Mouse (Mus musculus) hindlimb bud, embryonic 11.5 days (tissue): ENCODE results near the gene Tgfb2.

Source experiments
- DNase-seq: peaks from one replicate; pipeline ENCODE4 v3.0.0-alpha.2; 2012; ENCODE audit warnings: low read depth, low spot score; ENCODE audit errors: extremely low spot score

Gene Tgfb2

GRCm38 (mm10) chr1:186705915-186706248, at the start of gene Tgfb2:
Gene Tgfb2 (minus strand): TSS chr1:186705989.
- no peak for DNase-seq

DNA sequence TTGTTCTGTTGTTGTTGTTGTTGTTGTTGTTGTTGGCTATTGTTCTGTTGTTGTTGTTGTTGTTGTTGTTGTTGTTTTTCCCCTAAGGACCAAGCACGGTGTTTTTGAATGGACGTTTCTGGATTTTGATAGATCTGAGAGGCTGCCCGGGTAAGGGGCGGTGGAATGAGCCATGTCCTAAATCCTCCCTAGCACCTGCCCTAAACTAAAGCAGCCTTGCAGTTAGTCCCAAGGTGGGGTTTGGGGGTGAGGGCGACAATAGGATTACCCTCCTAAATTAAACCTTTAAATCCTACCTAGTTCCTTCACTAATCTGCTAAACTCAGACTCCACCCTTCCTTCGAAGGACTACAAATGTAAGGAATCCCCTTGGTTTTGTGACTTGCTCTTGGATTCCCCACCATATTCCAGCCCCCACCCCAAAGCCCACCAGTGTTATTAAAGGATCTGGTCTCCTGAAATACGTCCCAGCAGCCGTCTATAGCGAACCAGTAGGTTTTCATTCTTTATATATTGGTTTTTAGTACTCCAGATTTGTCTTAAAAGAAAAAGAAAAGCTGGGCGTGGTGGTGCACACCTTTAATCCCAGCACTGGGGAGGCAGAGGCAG, 44.0 kb upstream of the Tgfb2 start:
- DNase-seq = no peak

- peak; percentile 93 for DNase-seq
Measured at GRCm38 (mm10) chr1:186748724-186749653, 43.2 kb upstream of the Tgfb2 start, which contains the start of gene Rrp15. Gene Rrp15 (minus strand): TSS chr1:186749358.

DNA sequence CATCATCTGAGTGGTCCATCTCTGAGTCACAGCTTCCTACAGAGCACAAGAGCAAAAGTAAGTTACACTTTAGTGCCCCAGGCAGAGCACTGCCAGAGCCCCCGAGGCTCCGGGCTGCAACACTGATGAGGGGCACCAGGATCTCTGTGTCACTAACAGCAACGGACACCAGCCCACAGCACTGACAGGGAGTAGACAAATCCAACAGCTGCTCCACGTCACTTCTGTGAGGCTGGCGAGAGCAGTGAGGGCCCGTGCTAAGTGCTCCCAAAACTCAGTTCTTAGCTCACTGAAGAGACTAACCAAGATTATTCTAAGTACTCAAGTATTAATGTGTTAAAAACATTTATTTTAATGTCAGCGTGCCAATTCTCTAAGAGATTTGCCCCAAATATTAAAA, 34.0 kb upstream of the Tgfb2 start:
- no peak for DNase-seq

DNA sequence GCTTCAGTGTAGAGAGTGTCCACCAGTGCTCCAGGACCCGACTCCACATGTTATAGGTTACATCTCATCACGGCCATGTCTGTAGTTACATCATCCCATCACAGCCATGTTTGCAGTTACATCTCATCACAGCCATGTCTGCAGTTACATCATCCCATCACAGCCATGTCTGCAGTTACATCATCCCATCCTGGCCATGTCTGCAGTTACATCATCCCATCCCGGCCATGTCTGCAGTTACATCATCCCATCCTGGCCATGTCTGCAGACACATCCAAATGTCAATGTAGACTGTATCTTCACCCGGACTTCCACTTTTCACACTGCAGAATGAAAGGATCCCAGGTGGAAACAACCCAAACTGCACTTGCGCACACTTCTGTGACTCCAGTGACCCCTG, 29.7 kb upstream of the Tgfb2 start:
- DNase-seq = no peak

DNA sequence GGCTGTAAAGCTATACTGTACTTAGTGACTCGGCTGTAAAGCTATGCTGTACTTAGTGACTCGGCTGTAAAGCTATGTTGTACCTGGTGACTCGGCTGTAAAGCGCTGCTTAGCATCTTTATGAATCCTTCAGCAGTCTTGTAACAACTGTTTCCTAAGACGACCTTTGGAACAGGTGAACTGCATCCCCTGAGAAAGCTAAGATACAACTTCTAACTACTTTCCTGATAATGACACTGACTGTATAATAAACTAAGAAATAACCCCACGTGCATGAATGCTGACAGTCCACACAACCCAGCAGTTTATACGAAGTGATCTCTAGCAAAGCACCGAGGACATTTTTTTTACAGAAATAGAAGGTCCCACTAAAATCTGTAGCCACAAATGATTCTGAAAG, 27.3 kb upstream of the Tgfb2 start:
- DNase-seq = no peak

- DNase-seq = no peak
Measured at GRCm38 (mm10) chr1:186728778-186729177, 23.0 kb upstream of the Tgfb2 start.

DNA sequence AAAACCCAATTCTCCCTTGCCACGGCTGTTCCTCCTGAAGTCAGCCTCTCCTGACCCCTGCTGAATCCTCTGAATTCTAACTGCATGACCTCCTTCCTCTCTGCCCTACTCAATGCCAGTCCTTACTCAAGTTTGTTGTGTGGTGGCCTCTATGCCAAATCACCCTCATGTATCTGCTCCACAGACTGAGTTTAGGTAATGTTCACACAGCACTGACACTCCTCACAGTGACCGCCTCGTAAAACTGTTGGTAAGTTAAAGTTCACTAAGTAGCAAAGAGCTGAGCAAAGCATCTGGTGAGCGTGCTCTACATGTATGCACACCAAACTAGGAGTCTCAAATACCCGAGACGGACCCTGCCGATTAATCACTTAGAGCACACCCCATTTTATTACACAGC, 20.3 kb upstream of the Tgfb2 start:
- DNase-seq = no peak

DNA sequence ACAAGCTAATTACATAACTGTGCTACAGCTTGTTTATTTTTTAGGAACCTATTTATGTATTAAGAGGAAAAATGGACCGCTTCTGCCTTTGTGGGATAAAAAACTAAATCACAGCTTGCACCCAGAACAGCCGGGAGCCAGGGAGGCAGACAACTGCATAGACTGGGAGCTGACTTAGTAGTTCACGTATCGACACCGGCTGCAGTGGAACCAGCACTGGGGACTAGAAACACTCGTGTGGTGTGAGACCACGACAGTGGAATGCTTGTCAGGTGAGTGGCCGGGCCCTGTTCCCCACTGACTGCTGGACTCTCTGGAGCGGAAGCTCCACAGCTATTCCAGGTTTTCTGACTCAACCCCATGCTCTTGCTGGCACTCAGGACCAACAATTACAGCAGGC, 16.5 kb upstream of the Tgfb2 start:
- no peak for DNase-seq

DNA sequence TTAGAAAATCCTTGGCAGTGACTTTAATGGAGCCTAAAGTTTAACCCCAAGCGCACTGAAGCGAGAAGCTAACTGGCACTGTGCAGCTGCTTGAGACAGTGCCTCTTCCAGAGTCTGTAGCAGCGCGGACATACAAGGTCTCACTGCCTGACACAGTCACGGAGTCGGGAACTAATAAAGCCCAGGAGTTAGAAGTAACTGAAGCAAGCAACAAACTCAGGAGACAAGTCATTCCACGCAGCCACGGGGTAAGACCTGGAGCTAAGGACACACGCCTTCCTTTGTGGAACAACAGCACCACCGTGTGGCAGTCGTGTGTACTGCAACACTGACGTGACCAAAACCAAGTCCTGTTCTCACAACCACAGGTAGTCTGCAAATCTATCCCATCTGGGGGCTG, 16.1 kb upstream of the Tgfb2 start:
- DNase-seq = peak; percentile 90

DNA sequence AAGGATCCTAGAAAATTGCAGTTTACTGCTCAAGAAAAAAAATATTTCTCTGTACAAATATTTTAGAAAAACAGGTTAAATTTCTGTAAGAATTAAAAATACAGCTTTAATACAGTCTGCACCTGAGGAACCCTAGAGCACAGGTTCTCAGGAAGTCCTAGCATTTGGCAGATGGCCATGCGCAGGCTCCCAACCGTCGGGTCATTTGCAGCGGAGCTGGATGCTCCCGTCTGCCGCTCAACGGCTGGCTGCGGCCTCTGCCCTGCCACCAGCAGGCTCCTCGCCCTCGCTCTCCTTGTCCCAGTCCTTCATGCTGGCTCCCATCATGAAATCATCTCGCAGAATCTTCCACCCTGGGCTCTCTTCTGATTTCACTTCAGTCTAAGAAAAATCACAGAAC, 15.4 kb upstream of the Tgfb2 start:
- DNase-seq = no peak

DNA sequence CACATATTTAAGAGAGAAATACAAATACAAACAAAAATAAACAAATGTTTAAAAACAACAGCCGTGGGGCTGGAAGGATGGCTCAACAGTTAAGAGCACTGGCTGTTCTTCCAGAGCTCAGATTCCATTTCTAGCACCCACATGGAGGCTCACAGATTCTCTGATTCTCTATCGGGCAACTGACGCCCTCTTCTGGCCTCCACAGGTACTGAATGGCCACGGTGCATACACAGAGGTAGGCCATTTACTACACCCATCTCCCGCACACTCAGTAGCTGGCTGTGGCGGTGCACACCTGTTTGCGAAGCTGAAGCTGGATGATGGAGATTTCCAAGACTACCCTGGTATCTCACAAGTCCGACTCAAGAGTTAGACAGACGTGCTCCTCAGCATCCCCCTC, 13.9 kb upstream of the Tgfb2 start:
- DNase-seq = no peak

GRCm38 (mm10) chr1:186718881-186719280, 13.1 kb upstream of the Tgfb2 start:
- no peak for DNase-seq

DNA sequence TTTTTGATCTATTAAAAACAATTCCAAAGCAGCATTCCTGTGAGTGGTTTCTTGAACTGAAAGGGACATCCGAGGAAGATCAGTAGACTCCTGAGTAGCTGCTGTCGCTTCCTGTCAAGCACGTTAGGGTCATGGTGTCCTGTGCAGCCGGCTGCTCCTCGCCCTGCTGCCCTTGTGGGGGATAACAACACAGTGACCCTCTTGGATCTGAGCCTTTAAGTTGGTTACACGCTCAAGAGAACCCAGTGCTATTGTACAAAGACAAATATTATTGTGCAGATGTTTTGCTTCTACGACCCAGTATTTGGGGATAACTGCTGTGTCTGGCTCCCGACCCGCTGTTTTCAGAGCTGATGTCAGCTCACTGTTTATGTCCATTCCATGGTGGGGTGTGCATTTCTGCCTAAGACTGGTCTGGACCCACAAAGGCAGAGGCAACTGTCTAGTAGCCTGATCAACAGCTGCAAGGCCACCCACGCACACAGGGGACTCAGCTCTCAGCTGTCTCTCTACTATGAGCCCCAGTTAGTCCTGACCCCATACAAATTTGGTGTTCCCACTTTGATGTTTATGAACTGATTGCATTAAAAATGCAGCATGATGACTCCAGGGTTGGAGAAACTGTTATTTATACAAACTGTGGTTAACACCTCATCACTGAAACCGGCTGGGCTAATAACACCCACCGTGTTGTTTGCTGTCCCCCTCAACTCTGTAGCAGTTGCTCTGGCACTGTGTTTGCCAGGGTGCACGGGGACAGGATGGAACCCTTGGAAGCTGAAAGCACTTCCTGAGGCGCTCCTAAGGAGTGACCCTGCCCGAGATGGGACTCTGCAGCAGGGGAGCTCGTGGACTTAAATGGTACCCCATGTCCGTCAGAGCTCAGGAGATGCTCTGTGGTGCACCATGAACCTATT, 9.4 kb upstream of the Tgfb2 start:
- no peak for DNase-seq

GRCm38 (mm10) chr1:186714215-186714614, 8.4 kb upstream of the Tgfb2 start:
- no peak for DNase-seq

DNA sequence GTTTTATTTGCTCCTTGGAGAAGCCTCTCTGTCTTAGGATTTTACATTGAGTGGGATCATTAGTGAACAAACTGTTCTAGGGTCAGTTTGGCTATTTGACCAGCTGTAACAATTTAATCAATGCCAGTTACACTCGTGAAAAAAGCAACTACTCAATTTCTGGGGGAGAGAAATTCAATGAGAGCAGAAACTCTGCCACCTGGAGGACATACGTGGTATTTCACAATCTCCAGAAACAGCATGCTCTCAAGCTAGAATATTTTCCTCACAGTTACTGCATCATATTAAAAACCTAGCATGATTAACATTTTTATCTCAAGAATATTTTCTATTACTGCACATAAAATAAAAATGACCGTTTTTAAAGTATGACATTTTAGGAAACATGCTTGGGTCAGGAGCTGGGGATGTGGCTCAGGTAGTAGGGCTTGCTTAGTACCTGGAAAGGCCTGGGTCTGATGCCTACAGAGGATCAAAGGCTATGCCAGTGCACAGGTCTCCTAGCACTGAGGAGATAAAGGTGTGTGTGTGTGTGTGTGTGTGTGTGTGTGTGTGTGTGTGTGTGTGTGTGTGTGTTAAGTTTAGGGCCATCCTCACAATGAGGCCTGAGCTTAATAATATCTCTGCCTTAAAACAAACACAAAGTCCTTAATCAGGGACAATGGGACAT, 7.1 kb upstream of the Tgfb2 start:
- peak; percentile 67 for DNase-seq

GRCm38 (mm10) chr1:186705203-186705914, 430 bp downstream of the Tgfb2 start:
- no peak for DNase-seq

DNA sequence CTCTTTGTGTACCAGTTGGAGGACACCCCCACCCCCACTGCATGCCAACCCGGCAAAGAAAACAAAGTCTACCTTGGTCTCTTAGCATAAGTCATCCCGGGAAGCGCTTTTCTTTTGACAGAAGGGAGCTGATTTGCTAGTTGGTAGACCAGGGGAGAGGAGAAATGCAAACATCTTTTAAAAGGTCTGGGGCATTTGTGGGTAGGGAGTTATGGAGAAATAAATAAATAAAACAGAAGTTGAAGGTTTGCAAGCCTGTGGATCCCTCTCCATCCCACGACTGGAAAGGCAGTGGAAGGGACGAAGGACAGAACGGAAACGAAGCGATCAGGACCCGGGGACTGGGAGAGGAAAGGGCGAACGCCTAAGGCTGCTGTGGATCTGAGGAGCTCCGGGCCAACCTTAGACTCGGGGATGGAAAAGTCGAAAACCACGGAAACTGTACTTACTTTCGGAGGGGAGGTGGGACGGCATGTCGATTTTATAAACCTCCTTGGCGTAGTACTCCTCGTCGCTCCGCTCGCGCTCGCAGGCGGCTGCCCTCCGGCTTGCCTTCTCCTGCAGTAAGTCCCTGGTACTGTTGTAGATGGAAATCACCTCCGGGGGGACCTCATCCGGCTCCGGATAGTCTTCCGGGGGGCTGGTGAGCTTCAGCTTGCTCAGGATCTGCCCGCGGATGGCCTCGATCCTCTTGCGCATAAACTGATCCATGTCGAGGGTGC, 1.6 kb downstream of the Tgfb2 start:
- no peak for DNase-seq

DNA sequence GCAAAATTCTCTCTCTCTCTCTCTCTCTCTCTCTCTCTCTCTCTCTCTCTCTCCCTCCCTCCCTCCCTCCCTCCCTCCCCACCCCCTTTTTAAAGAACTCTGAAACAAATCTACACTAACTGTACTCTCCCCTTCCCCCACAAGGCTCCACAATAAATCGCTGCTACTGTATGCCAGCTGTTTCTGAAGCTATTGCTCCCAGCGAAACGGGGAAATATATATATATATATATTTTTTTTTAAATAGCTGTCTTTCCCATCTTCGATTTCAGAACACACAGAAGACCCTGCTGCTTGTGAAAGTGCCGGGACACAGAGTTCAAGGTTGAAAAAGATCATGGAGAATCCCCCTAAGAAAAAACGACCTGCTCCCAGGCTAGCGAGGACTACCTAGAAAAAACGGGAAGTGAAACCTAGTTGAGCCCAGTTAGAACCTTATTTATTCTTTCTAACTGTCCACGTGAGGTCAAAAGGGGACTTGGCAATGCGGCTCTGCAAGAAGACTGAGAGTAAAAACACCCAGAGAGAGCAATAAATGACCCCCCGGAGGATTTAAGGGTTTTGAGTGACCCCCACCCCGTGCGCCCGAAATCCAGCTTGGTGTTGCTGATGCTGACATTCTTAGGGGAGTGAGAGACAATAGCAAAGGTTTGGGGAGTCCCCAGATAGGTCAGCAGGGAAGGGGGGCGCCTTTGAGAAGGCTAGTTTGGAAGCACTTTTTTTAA, 2.4 kb downstream of the Tgfb2 start:
- DNase-seq = no peak
